8 mouse cellular contexts compared by ENCODE assay signal in genomic region chr13:22022241-22022640, GRCm38 (mm10). TPM values are rescaled to one million over a fixed set of nuclear protein-coding genes. Genes with fewer than 3 reads are reported as not detected.
DNase-seq lines count a peak whose midpoint lies in the region; ATAC-seq and TF ChIP-seq lines count a peak whose summit lies in the region.

No protein-coding gene starts in this region.

- peak; percentile 82 for DNase-seq in neural tube, embryonic 10.5 days (ENCODE audit: extremely low spot score, low spot score)
- DNase-seq in testis, postnatal 14 days (ENCODE audit: low spot score): peak; percentile 75

- peak overlapping the region; percentile 89 for H3K9ac ChIP-seq in ES-Bruce4 (ENCODE audit: low read depth, poor library complexity, severe bottlenecking)
- H3K9ac ChIP-seq in heart, embryonic 14.5 days (ENCODE audit: low read length): peak overlapping the region; percentile 72
- H3K9ac ChIP-seq in kidney, embryonic 16.5 days (replicated peaks; ENCODE audit: low read length): peak overlapping the region; percentile 59
- H3K9ac ChIP-seq in liver, embryonic 16.5 days (ENCODE audit: low read depth, low read length): peak overlapping the region; percentile 71

- ATAC-seq in erythroblast, adult 5-6 weeks (replicated peaks; ENCODE audit: low FRiP score, poor library complexity, severe bottlenecking): peak; percentile 65
- ATAC-seq in heart, embryonic 14.5 days (ENCODE audit: insufficient number of reproducible peaks, insufficient read depth, low FRiP score, low read depth): no peak
- ATAC-seq in kidney, embryonic 16.5 days (ENCODE audit: low FRiP score, low TSS enrichment): peak; percentile 83
- peak; percentile 69 for ATAC-seq in liver, embryonic 16.5 days (ENCODE audit: low read depth)

- no peak for TF ChIP-seq POLR2A in ES-Bruce4 (IDR thresholded peaks at IDR 0.05; ENCODE audit: insufficient read depth, low read length)
- TF ChIP-seq POLR2A in bone marrow macrophage, adult 2 months (IDR thresholded peaks at IDR 0.05; ENCODE audit: borderline replicate concordance, low read depth, low read length): no peak

- H3K36me3 ChIP-seq in ES-Bruce4 (ENCODE audit: control insufficient read depth, insufficient read depth, low read length, poor library complexity, severe bottlenecking): no peaks in the 10 kb centered on the region
- H3K36me3 ChIP-seq in heart, embryonic 14.5 days (ENCODE audit: control insufficient read depth, insufficient read depth, low read length): no peaks in the 10 kb centered on the region
- no peaks in the 10 kb centered on the region for H3K36me3 ChIP-seq in kidney, embryonic 16.5 days (ENCODE audit: insufficient read depth, low read length)
- H3K36me3 ChIP-seq in liver, embryonic 16.5 days (ENCODE audit: control insufficient read depth, insufficient read depth): no peaks in the 10 kb centered on the region

- H3K9me3 ChIP-seq in ES-Bruce4 (replicated peaks; ENCODE audit: control insufficient read depth, insufficient read depth, low read length, poor library complexity, severe bottlenecking): no peaks in the 10 kb centered on the region
- no peaks in the 10 kb centered on the region for H3K9me3 ChIP-seq in heart, embryonic 14.5 days (ENCODE audit: control insufficient read depth, low read length)
- no peaks in the 10 kb centered on the region for H3K9me3 ChIP-seq in kidney, embryonic 16.5 days (ENCODE audit: low read length)
- no peaks in the 10 kb centered on the region for H3K9me3 ChIP-seq in liver, embryonic 16.5 days (replicated peaks; ENCODE audit: control insufficient read depth, low read length)

- no peaks in the 10 kb centered on the region for H3K4me1 ChIP-seq in ES-Bruce4 (ENCODE audit: control insufficient read depth, insufficient read depth, low read length)
- H3K4me1 ChIP-seq in bone marrow macrophage, adult 2 months (ENCODE audit: control insufficient read depth, insufficient read depth, low read length): peaks cover 4% of the 10 kb centered on the region; the same call in 1 of the 2 replicates
- H3K4me1 ChIP-seq in heart, embryonic 14.5 days (ENCODE audit: control insufficient read depth in 2 of 2, insufficient read depth in 2 of 2, low read length in 2 of 2): peaks cover 0 to 3% of the 10 kb centered on the region in 2 experiments; a peak in 2 of 4 replicates
- peaks cover 6% of the 10 kb centered on the region; the same call in 1 of the 2 replicates for H3K4me1 ChIP-seq in kidney, embryonic 16.5 days (ENCODE audit: insufficient read depth, low read length)
- H3K4me1 ChIP-seq in liver, embryonic 16.5 days (ENCODE audit: control insufficient read depth, low read depth, low read length): peaks cover 11% of the 10 kb centered on the region

- no peak overlapping the region for H3K27ac ChIP-seq in ES-Bruce4 (ENCODE audit: insufficient read depth, low read length)
- no peak overlapping the region for H3K27ac ChIP-seq in bone marrow macrophage, adult 2 months (ENCODE audit: insufficient read depth, low read depth, low read length)
- peak overlapping the region in 1 of 2 experiments; percentile 42; a peak in 1 of 4 replicates for H3K27ac ChIP-seq in heart, embryonic 14.5 days (replicated peaks in 1 of 2; ENCODE audit: control insufficient read depth in 1 of 2, insufficient read depth in 1 of 2, low read depth in 2 of 2, low read length in 2 of 2)
- no peak overlapping the region for H3K27ac ChIP-seq in kidney, embryonic 16.5 days (ENCODE audit: low read length)
- peak overlapping the region; percentile 70 for H3K27ac ChIP-seq in liver, embryonic 16.5 days (ENCODE audit: low read length)

- H3K27me3 ChIP-seq in ES-Bruce4 (ENCODE audit: control insufficient read depth, insufficient read depth, low read length, poor library complexity, severe bottlenecking): no peaks in the 10 kb centered on the region
- no peaks in the 10 kb centered on the region for H3K27me3 ChIP-seq in heart, embryonic 14.5 days (ENCODE audit: control insufficient read depth, insufficient read depth, low read length)
- peaks cover 23% of the 10 kb centered on the region for H3K27me3 ChIP-seq in kidney, embryonic 16.5 days (ENCODE audit: insufficient read depth, low read length)
- no peaks in the 10 kb centered on the region for H3K27me3 ChIP-seq in liver, embryonic 16.5 days (ENCODE audit: control insufficient read depth, insufficient read depth, low read depth, low read length)

- WGBS in heart, embryonic 14.5 days: 2% methylated on average over 9 of the region's 9 CpGs
- WGBS in kidney, embryonic 16.5 days: under 1% methylated on average over 9 of the region's 9 CpGs
- under 1% methylated on average over 9 of the region's 9 CpGs for whole genome bisulfite sequencing in liver, embryonic 16.5 days (ENCODE audit: insufficient replicate concordance)

- H3K4me3 ChIP-seq in ES-Bruce4 (ENCODE audit: low read depth, low read length): peak overlapping the region; percentile 86
- H3K4me3 ChIP-seq in bone marrow macrophage, adult 2 months (ENCODE audit: insufficient read depth, low read length): peak overlapping the region; percentile 61
- peak overlapping the region; percentile 58 to 59 for H3K4me3 ChIP-seq in heart, embryonic 14.5 days (ENCODE audit: control insufficient read depth in 1 of 2, insufficient read depth in 1 of 2, low read depth in 1 of 2, low read length in 2 of 2)
- peak overlapping the region; percentile 63 for H3K4me3 ChIP-seq in kidney, embryonic 16.5 days (ENCODE audit: low read length)
- peak overlapping the region; percentile 70 for H3K4me3 ChIP-seq in liver, embryonic 16.5 days (ENCODE audit: low read depth, low read length)

- no peak for TF ChIP-seq CTCF in ES-Bruce4 (IDR thresholded peaks at IDR 0.05; ENCODE audit: low read depth, low read length)
- no peak for TF ChIP-seq CTCF in bone marrow macrophage, adult 2 months (IDR thresholded peaks at IDR 0.05; ENCODE audit: low read depth, low read length)

- H3K4me2 ChIP-seq in heart, embryonic 14.5 days (ENCODE audit: low read length): peak overlapping the region; percentile 90
- H3K4me2 ChIP-seq in kidney, embryonic 16.5 days (replicated peaks; ENCODE audit: low read depth, low read length): peak overlapping the region; percentile 91
- H3K4me2 ChIP-seq in liver, embryonic 16.5 days (ENCODE audit: low read depth, low read length): peak overlapping the region; percentile 92

- no peak for TF ChIP-seq EP300 in ES-Bruce4 (IDR thresholded peaks at IDR 0.05; ENCODE audit: insufficient read depth, low read depth, low read length)

RNA-seq across cellular contexts. Expression of gene Prss16, which starts 12.7 kb away (rescaled TPM):
- polyA plus RNA-seq in ES-Bruce4 (2011; ENCODE audit: insufficient read depth, insufficient read length, low read depth, missing spikeins): 4.1 and 6.9 TPM in 2 replicates
- polyA plus RNA-seq in bone marrow macrophage, adult 2 months (2012; ENCODE audit: insufficient read depth, insufficient read length, missing spikeins): 3.0 and 3.4 TPM in 2 replicates
- 2.7 and 6.3 TPM in 2 replicates for total RNA-seq in erythroblast, adult 5-6 weeks (2015; ENCODE audit: low replicate concordance)
- 1.8 and 2.2 TPM in 2 replicates for total RNA-seq in erythroblast, adult 5-6 weeks (2017; ENCODE audit: low replicate concordance)
- polyA plus RNA-seq in heart, embryonic 14.5 days (2014; fragmentation: Nextera tagmentation; extraction: Ambion mirVana): 0.88 TPM in 1 of 2 replicates, not detected in the other
- 0.32 and 0.97 TPM in 2 replicates for polyA plus RNA-seq in kidney, embryonic 16.5 days (2015; fragmentation: Nextera tagmentation; extraction: Ambion mirVana)
- 0.54 and 0.72 TPM in 2 replicates for polyA plus RNA-seq in liver, embryonic 16.5 days (2015; fragmentation: Nextera tagmentation; extraction: Ambion mirVana)

RNA-seq across cellular contexts. Expression of gene Hist1h2ah, which starts 13.1 kb away (rescaled TPM):
- 13.0 and 17.2 TPM in 2 replicates for polyA plus RNA-seq in ES-Bruce4 (2011; ENCODE audit: insufficient read depth, insufficient read length, low read depth, missing spikeins)
- polyA plus RNA-seq in bone marrow macrophage, adult 2 months (2012; ENCODE audit: insufficient read depth, insufficient read length, missing spikeins): not detected in 2 replicates
- total RNA-seq in erythroblast, adult 5-6 weeks (2015; ENCODE audit: low replicate concordance): 2.5 TPM in 1 of 2 replicates, not detected in the other
- 462 and 930 TPM in 2 replicates for total RNA-seq in erythroblast, adult 5-6 weeks (2017; ENCODE audit: low replicate concordance)
- polyA plus RNA-seq in heart, embryonic 14.5 days (2014; fragmentation: Nextera tagmentation; extraction: Ambion mirVana): 2.9 and 6.8 TPM in 2 replicates
- polyA plus RNA-seq in kidney, embryonic 16.5 days (2015; fragmentation: Nextera tagmentation; extraction: Ambion mirVana): 7.8 and 9.2 TPM in 2 replicates
- polyA plus RNA-seq in liver, embryonic 16.5 days (2015; fragmentation: Nextera tagmentation; extraction: Ambion mirVana): 13.7 and 18.8 TPM in 2 replicates

RNA-seq across cellular contexts. Expression of gene Hist1h2bk, which starts 13.4 kb away (rescaled TPM):
- polyA plus RNA-seq in ES-Bruce4 (2011; ENCODE audit: insufficient read depth, insufficient read length, low read depth, missing spikeins): 54.4 and 58.6 TPM in 2 replicates
- 2.9 and 5.5 TPM in 2 replicates for polyA plus RNA-seq in bone marrow macrophage, adult 2 months (2012; ENCODE audit: insufficient read depth, insufficient read length, missing spikeins)
- total RNA-seq in erythroblast, adult 5-6 weeks (2015; ENCODE audit: low replicate concordance): 14.6 and 64.4 TPM in 2 replicates
- total RNA-seq in erythroblast, adult 5-6 weeks (2017; ENCODE audit: low replicate concordance): 627 and 660 TPM in 2 replicates
- polyA plus RNA-seq in heart, embryonic 14.5 days (2014; fragmentation: Nextera tagmentation; extraction: Ambion mirVana): 1.9 and 2.3 TPM in 2 replicates
- 3.8 and 8.2 TPM in 2 replicates for polyA plus RNA-seq in kidney, embryonic 16.5 days (2015; fragmentation: Nextera tagmentation; extraction: Ambion mirVana)
- polyA plus RNA-seq in liver, embryonic 16.5 days (2015; fragmentation: Nextera tagmentation; extraction: Ambion mirVana): 2.9 and 4.7 TPM in 2 replicates

RNA-seq across cellular contexts. Expression of gene Hist1h4i, which starts 18.9 kb away (rescaled TPM):
- polyA plus RNA-seq in ES-Bruce4 (2011; ENCODE audit: insufficient read depth, insufficient read length, low read depth, missing spikeins): 5.6 and 6.5 TPM in 2 replicates
- 7.5 and 8.2 TPM in 2 replicates for polyA plus RNA-seq in bone marrow macrophage, adult 2 months (2012; ENCODE audit: insufficient read depth, insufficient read length, missing spikeins)
- total RNA-seq in erythroblast, adult 5-6 weeks (2015; ENCODE audit: low replicate concordance): 32.4 and 38.2 TPM in 2 replicates
- total RNA-seq in erythroblast, adult 5-6 weeks (2017; ENCODE audit: low replicate concordance): 129 and 151 TPM in 2 replicates
- polyA plus RNA-seq in heart, embryonic 14.5 days (2014; fragmentation: Nextera tagmentation; extraction: Ambion mirVana): 8.1 and 9.3 TPM in 2 replicates
- 29.5 and 30.5 TPM in 2 replicates for polyA plus RNA-seq in kidney, embryonic 16.5 days (2015; fragmentation: Nextera tagmentation; extraction: Ambion mirVana)
- 47.5 and 58.3 TPM in 2 replicates for polyA plus RNA-seq in liver, embryonic 16.5 days (2015; fragmentation: Nextera tagmentation; extraction: Ambion mirVana)

RNA-seq across cellular contexts. Expression of gene Hist1h2ag, which starts 20.5 kb away (rescaled TPM):
- polyA plus RNA-seq in ES-Bruce4 (2011; ENCODE audit: insufficient read depth, insufficient read length, low read depth, missing spikeins): 6.3 and 7.9 TPM in 2 replicates
- 5.0 and 7.4 TPM in 2 replicates for polyA plus RNA-seq in bone marrow macrophage, adult 2 months (2012; ENCODE audit: insufficient read depth, insufficient read length, missing spikeins)
- 3.7 and 12.3 TPM in 2 replicates for total RNA-seq in erythroblast, adult 5-6 weeks (2015; ENCODE audit: low replicate concordance)
- 705 and 715 TPM in 2 replicates for total RNA-seq in erythroblast, adult 5-6 weeks (2017; ENCODE audit: low replicate concordance)
- 9.7 and 11.2 TPM in 2 replicates for polyA plus RNA-seq in heart, embryonic 14.5 days (2014; fragmentation: Nextera tagmentation; extraction: Ambion mirVana)
- polyA plus RNA-seq in kidney, embryonic 16.5 days (2015; fragmentation: Nextera tagmentation; extraction: Ambion mirVana): 49.8 and 53.1 TPM in 2 replicates
- polyA plus RNA-seq in liver, embryonic 16.5 days (2015; fragmentation: Nextera tagmentation; extraction: Ambion mirVana): 13.1 and 20.8 TPM in 2 replicates
